Mouse (Mus musculus) ovary, postnatal 14 days (tissue): ENCODE data around the gene Vmn1r123.
"Not testable (repeated sequence)": the region's sequence is repeated elsewhere in the genome, so short reads cannot be mapped to it uniquely, and the experiment has no call there.

Experiments used
- DNase-seq: peaks from one replicate; pipeline ENCODE4 v3.0.0; 2022; ENCODE audit warnings: low spot score

Vmn1r123 gene

GRCm38 (mm10) chr7:21161885-21162284 lies at the start of gene Vmn1r123:
Vmn1r123 (plus strand) TSS chr7:21162185.
- not testable (repeated sequence) for DNase-seq

- DNase-seq, result not testable (repeated sequence)
Measured at GRCm38 (mm10) chr7:21134028-21134427, 28.0 kb upstream of the Vmn1r123 start, which contains the start of gene Vmn1r122. Vmn1r122 (minus strand) TSS chr7:21134128.

GRCm38 (mm10) chr7:21190323-21190722 lies 28.3 kb downstream of the Vmn1r123 start, which contains the start of gene Gm5157:
Gm5157 (minus strand) TSS chr7:21190423.
- DNase-seq, result not testable (repeated sequence)
